Mouse (Mus musculus) liver, postnatal 0 days (tissue): ENCODE results near the gene Ip6k1.

Experiments used
- CTCF ChIP-seq: sonication (generic); IDR thresholded peaks from 2 replicates; pipeline ENCODE4 v1.5.1; 2016; ENCODE audit warnings: antibody characterized with exemption, low read depth
- EP300 ChIP-seq: IDR thresholded peaks from 2 replicates; pipeline ENCODE4 v1.6.1; 2016; ENCODE audit warnings: antibody characterized with exemption, low read depth, mild to moderate bottlenecking

DNA sequence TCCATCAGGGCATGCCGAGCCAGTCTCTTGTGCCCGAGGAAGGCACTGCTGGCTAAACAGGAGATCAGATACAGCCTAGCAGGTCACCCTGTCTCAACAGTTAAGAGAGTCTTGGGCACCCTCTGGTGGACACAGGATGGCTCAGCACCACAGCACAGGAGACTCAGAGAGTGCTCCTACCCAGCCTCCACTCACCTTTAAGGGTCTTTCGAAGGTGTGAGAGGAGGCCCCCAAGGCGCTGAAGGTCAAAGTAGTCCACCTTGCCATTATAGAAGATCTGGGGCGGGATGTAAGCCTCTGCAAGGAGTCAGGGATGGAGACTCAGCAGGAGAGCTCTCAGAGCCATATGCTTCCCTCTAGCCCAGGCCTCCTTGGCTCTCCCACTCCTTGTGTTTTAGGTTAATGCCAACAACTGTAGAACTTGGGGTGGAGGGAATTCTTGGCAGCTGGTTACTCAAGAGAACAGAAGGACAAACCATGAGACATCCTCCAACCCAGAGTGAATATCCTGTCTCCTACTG is 63.2 kb downstream of the Ip6k1 start:
- TF ChIP-seq CTCF (peak; percentile 82), EP300 (no peak)
